Mouse (Mus musculus) heart, postnatal 36 days (tissue): ENCODE measurements around the gene Clpx. TPM values are rescaled to one million over a fixed set of nuclear protein-coding genes. Genes with fewer than 3 reads are reported as not detected.
"Not testable (repeated sequence)": the region's sequence is repeated elsewhere in the genome, so short reads cannot be mapped to it uniquely, and the experiment has no call there.

ENCODE experiments used
- DNase-seq, 2 experiments: peaks; one replicate each; pipeline ENCODE4 v3.0.0; 2021 to 2022
- intact Hi-C: fragments of 180-260 bp; cut with DNase I; formaldehyde crosslinking; loops from one replicate; pipeline ENCODE4 v1.15.1; 2025
- total RNA-seq, 2 experiments: library from RNA; stranded (reverse); gene quantifications; 2 replicates each; pipeline ENCODE4 v1.2.3; 2021

The Clpx gene
- 100 to 1,000 TPM; 127 to 134 TPM for total RNA-seq

DNA sequence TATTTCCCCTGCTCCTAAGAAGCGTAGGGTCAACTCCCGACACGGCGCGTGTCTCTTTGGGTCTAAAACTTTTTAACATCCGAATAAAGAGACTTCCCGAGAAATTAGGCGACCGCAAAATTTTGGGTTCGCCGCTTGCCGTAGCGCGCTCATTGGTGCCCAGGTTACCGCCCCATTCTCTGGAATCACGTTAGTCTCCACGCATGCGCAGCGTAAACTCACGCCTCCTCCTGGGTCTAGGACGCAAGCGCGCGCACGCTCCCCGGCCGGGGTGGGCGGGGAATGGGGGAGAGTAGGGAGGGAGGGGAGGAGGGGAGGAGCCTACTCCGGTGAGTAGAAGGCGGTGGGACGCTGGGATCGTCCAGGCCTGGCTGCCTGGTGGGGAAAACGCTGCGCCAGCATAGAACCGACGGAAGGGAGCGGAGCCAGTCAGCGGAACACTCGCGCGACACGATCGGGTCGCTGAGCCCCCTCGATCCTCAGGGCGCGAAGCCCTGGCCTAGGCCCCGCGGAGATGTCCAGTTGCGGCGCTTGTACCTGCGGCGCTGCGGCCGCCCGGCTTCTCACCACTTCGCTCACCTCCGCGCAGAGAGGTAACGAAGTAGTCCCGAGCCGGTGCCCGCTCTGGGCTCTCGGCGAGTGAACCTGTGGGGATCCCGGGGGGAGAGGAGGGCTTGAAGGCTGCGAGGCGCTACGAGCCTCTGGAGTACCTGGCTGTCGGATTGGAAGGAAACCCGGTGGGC lies at the start of gene Clpx:
TSS of gene Clpx (plus strand) at position 288 of the 743 bp plus-strand sequence.
- peak; percentile 98 for DNase-seq
- intact Hi-C loops, result no loop called here

DNA sequence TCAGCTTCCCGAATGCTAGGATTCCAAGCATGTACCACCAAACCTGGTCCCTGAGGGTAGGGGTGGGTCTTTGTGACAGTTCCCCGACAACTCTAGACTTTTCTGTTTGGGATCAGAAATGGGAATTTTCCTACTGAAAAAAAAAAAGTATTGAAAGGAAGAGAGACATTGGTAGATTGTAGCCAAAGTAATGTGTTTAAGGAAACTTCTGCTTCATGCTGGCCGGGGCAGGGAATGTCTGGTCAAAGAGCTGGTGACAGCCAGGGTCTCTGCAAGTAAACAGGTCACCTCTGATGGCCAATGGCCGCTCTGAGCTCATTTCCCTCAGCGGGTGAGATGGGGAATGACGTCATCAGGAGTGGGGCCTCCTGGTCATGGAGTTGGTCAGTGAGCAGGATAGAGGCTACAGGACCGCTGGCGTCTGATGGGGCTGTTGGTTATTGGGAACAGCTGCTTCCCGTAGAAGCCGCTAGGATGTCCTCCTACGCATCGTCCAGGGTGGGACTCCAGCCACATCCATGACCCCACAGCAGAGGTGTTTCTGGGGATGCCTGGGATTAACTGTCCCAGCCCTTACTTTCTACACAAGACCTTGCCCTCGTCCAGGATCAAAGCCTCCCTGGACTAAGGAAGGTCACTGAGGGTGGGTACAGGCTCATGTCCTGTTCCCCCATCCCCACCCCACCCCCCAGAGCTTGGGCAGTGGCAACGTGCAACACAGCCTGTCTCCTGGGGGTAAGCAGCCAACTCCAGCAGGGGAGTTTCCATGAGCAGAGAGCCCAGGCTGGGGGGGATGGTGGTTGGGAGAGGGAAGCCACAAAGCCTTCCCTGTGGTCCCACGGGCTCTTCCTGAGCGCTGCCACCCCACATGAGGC lies 46.3 kb upstream of the Clpx start:
- peak; percentile 35 to 46 for DNase-seq
- intact Hi-C loops, result no loop called here

DNA sequence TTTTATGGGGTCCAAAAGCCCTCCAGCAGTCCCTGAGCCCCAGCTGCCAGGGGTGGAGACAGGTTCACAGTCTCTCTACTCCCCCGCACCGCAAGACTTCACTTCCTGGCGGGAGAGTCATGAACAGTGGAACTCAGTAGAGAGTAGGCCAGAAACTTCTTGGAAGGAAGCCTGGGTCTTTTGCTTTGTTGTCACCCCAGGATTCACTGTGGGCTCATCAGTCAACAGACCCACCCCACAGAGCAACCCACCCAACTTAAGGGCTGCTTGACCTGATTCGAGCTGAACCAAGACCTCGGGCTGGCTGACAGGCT lies 45.7 kb upstream of the Clpx start:
- intact Hi-C loops, result no loop called here
- DNase-seq, result peak; percentile 23 to 43

DNA sequence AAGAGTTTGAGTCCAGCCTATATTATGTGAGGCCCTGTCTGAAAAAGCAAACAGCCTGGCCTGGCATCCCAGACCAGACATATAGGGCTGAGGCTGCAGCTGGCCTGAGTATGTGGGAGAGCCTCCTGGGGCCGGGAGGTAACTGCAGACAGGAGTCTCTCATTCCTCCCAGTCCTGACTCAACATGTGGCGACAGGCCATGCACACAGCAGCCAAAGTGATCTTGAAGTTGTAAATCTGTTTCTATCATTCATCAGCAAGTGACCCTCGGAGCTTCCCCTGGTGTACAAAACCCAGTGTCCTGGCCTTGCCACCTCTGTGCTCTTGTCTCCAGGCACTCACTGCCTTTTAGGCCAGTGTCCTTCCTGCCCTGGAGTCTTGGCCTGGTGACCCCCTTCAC lies 42.0 kb upstream of the Clpx start:
- intact Hi-C loops, result no loop called here
- DNase-seq, result no peak

DNA sequence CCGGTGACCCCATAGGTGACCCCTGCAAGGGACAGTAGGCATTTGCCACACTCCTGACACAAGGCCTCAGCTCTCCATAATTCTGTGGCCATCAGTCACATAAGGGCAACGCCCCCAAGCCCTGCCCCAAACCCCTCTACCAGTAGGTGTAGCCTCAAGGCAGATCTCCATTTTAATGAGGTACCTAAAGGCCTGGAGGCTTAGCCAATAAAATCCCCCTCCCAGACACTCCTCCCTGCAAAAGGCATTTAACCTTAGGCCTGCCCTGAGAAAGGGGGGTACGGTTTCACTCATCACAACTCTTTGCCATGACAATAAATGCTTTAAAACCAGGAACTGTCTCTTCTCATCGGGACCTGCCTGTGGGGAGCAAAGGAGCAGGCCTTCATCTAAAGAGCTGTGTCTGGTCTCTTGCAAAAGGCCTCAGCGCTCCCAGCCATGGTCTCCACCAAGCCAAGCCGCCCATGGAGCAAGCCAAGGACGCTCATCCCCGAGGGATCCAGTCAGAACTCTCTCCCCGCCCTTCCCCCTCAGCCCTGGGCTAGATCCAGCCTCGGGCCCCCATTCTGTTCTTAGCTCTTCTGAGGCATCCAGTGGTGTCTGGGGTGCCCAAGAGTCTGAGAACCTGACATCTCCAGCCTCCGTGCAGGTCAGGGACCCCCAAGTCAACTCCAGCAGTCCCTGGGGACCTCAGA lies 38.0 kb upstream of the Clpx start:
- peak; percentile 19 to 24 for DNase-seq
- intact Hi-C loops, result no loop called here

DNA sequence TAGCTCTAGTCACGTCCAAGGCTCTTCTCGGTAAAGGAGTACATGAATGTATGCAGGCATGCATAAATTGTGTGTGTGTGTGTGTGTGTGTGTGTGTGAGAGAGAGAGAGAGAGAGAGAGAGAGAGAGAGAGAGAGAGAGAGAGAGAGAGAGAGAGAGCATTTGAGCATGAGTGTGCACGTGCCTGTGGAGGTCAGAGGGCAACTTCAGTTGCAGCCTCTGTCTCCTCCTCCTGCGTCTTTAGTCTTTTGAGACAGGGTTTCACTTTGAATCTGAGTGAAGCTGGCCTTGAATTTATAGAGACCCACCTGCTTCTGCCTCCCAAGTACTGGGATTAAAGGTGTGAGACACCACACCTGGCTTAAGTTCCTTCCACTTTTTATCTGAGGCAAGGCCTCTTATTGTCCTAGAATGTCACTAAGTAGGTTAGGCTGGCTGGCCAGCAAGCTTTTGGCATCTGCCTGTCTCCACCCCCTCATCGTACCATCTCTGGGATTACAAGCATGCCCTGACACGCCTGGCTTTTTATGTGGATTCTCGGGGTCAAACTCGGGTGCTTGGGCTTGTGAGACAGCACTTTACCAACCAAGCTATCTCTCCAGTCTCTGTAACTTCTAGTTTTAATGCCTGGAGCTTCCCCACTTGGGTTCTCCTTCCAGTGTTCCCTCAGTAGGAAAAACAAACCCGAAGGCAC lies 36.7 kb upstream of the Clpx start:
- intact Hi-C loops, result no loop called here
- DNase-seq, result no peak

DNA sequence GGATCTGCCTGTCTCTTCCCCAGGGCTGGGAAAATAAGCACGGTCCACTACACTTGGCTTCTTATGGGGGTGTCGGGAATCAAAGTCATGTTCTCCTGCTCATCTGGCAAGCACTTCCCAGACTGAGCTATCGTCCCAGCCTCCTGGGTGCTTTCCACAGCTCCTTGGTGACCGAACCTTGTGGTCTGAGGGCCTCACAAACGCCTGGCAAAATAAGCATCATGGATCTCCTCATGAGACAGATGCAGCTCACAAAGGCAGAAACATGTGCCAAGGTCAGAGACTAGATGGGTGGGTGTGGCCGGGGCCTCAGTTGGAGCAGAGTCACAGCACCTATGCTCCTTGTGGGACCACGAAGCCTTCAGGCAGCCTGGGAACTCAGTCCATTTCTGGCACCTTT lies 34.7 kb upstream of the Clpx start:
- intact Hi-C loops, result no loop called here
- no peak for DNase-seq

DNA sequence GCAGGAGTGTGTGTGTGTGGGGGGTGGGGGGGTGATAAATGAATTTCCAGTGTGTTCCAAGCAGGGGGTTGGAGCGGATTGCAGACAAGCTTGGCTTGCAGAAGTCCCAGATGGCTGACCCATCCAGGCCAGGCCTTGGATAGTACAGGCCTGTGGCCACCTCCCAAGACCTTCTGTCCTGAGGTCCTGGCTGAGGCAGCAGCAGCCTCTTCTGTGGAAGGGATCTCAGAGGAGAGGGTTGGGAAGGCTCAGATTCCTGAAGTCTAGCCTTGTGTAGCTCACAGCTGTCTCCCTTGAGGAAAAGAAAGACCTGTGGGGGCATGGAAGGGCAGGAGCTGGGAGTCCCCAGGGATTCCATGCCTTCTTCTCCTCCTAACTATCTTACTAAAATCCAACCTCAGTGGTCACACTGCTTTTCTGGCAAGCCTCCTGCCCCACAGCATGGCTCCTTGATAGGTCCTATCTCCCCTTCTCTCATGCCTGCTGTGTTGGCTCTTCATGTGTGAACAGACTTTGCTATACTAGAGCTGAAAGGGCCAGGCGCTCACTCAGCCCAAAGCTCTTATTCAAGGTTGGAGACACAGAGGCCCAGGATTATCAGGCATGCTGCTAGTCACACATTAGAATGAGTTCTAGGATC lies 32.3 kb upstream of the Clpx start:
- peak; percentile 35 to 43 for DNase-seq
- intact Hi-C loops, result no loop called here

DNA sequence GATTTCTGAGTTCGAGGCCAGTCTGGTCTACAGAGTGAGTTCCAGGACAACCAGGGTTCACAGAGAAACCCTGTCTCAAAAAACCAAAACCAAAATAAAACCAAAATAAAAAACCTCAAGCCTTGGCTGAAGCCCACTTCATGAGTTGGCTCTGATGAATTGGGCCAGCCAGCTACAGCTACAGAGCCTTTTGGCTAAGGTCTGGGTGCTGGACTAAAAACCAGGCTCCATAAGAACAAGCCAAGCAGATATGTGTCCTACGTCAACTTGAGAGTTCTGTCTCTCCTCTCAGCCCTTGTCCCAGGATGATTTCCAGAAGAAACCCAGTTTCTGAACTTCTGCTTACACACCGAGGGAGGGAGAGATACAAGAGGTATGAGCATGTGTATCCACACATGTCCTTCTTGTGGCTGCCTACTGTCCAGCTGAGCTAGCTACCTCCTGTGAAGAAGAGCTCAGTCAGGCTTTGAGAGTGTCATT lies 31.4 kb upstream of the Clpx start:
- peak; percentile 15 to 23 for DNase-seq
- intact Hi-C loops, result no loop called here

DNA sequence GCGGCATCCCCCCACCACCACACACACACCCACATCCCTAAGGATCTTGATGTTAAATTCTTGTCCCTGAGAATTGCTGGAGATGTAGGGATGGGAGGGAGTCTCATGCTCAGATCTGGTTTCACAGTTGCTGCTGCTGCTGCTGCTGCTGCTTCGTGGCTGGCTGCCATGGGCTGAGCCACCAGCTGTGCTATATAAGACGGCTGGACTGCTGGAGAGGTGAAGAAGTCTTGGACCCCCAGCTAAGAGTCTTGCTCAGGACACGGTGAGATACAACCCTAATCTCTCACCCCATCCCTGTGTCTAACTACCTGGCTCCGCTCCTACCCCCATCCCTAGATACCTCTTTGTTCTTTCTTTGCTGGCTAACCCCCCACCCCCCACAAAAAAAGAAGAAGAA lies 29.1 kb upstream of the Clpx start, which contains the start of gene Cilp:
TSS of gene Cilp (plus strand) at position 222 of the 400 bp plus-strand sequence.
- intact Hi-C loops, result no loop called here
- DNase-seq, result peak; percentile 20 to 25

DNA sequence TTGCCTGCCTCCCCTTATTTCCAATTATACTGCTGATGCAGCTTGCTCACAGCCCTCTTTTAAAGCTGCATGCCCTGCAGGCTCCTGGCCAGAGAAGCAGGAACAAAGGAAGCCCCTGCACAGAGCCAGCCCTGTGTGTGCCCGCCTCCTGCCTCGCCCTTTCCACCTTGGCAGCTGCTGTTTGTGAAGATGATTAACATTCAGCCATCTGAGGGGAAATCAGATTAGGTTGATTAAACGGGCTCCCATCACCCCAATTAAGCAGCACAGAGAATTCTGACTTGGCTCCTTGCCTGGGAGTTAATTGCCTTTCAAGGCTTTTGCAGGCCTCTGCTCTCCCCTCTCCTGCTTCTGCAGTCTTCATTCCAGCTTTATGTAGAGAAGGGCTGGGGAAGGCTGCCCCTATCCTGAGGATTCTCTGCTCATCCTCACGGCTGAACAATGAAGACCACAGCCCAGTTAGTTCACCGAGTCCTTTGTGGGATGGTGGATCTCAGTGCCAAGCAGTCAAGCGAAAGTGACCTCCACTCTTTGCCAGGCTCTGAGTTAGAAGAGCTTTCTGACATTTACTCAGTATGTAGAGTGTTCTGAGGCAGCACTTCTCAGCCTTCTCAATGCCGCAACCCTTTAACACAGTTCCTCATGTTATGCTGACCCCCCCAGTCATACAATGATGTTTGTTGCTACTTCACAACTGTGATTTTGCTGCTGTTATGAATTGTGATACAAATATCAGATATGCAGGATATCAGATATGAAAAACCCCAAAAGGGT lies 26.1 kb upstream of the Clpx start:
- no peak for DNase-seq
- intact Hi-C loops, result no loop called here

DNA sequence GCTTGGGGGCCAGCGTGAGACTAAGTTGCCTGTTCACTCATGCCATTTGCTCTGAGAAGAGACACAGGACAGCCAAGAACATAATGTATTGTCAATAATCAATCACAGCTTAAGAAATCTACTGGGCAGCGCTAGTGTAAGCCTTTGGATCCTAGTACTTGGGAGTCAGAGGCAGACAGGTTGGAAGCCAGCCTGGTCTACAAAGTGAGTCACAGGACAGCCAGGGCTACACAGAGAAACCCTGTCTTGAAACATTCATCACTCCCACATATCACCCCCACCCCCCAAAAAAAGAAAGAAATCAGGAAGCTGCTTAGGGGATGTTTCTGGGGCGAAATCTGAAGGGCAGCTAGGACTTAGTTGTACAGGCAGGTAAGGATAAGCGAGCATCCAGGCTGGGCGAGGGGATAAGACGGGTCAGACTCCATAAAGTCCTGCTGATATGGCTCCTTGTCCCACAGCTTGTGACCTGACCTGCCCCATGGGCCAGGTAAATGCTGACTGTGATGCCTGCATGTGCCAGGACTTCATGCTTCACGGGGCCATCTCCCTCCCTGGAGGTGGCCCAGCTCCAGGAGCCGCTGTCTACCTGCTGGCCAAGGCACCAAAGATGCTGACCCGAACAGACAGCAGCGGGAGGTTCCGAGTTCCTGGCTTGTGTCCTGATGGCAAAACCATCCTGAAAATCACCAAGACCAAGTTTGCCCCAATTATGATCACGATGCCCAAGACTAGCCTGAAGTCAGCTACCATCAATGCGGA lies 20.8 kb upstream of the Clpx start:
- intact Hi-C loops, result no loop called here

DNA sequence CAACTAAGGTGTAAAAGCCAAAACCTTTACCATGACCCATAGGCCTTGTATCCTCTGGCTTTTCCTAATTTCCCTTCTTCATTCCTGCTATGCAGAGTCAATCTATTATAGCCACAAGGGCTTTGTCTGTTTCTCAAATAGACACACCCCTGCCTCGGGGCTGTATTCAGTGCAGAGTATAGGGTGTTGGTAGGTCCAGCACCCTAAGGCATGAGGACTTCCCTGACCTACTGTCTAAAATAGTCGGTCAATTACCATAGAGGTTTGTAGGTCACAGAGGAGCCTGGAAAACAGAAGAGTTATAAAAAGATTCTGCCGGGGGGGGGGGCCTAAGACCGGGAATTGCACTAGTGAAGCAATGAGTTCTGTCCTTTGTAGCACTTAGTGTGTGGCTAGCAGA lies 20.2 kb upstream of the Clpx start:
- intact Hi-C loops, result no loop called here

More for the DNA sequence above, 20.8 kb upstream of the Clpx start:
- DNase-seq, result no peak

DNA sequence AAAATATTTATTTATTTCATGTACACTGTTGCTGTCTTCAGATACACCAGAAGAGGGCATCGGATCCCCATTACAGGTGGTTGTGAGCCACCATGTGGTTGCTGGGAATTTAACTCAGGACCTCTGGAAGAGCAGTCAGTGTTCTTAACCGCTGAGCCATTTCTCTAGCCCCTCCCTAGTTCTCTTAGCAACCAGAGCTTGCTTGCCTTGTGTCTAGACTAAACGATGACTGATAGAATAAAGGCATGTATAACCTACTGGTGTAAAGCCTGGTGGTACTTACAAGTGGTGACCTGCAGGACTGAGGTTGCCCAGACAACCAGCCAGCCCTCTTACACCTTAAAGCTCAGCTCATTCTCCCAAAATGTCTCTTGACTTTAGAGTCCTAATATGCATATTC lies 19.2 kb upstream of the Clpx start:
- DNase-seq, intact Hi-C loops: not testable (repeated sequence)

More for the DNA sequence above, 20.2 kb upstream of the Clpx start:
- no peak for DNase-seq

DNA sequence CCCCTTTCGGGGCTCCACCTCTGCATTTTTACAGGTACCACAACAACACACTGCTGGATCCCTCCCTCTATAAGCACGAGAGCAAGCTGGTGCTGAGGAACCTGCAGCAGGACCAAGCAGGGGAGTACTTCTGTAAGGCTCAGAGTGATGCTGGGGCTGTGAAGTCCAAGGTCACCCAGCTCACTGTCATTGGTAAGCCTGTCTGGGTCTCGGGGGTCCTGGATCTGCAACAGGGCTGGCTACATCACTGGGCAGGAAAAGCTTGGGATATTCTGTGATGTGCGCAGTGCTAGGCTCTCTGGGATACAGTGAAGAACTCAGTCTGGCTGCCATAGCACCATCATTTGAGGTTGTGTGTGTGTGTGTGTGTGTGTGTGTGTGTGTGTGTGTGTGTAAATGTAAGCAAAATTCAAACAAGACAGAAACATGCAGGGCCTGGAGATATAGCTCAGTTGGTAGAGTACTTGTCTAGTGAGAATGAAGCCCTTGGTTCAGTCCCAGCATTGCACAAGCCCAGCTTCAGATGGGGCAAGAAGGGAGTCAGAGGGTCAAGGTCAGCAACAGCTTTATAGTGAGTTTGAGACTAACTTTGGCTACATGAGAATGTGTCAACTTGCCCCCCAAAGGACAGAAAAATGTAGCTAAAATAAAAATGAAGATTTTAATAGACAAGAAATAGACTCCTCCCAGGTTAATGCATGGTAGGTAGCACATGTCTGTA lies 18.1 kb upstream of the Clpx start:
- DNase-seq, result no peak
- intact Hi-C loops, result no loop called here

DNA sequence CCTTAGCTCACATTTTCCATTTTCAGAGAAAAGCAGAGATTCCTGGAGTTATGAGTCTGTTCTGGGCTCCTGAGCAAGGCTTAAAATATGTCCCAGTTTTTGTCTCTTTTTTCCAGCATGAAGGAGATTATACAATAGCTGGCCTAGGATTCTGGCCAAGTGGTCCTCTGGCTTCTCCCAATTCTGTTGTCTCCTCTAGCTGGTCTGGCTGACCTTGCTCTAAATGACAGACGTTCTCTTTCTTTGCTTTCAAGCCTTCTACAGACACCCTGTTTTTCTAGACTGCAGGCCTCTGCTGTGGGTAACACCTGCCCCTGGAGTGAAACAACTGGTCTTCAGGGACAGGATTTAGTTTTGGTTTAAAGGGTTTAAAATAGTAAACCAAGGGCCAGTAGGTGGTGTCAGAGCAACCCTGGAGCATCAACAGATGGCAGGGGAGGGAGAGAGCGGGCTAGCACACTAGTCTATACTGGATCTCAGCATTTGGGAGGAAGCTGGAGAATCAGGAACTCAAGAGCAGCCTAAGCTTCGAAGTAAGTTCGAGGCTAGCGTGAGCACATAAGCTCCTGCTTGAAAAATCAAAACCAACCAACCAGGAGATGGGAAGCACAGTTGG lies 12.4 kb upstream of the Clpx start:
- DNase-seq, result peak in 1 of 2 experiments; percentile 35
- intact Hi-C loops, result loop anchor here (2.0 kb wide), 2 partner anchors 55 to 87 kb away; partner anchors contain the start of gene Parp16

DNA sequence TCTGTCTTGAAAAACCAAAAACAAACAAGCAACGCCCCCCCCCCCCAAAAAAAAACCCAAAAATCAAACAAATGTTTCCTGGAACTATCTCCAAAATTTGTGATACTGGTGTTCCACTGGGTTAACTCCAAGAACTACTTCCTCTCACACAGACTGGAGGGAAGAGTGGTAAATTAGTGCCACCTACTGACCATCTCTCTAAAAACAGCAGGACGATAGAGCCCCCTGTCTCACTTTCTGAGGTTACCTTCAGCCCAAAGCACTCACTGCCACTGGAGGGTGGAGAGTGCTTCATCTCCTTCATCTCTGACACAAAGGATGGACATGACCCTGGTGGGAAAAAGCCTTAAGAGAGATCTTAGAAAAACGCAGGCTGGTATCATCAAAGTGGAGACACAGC lies 10.8 kb upstream of the Clpx start:
- DNase-seq, result peak in 1 of 2 experiments; percentile 18
- intact Hi-C loops, result loop anchor here (1.0 to 2.0 kb wide), 3 partner anchors 56 to 149 kb away; partner anchors contain the start of gene Parp16
